In the genomic region with DNA sequence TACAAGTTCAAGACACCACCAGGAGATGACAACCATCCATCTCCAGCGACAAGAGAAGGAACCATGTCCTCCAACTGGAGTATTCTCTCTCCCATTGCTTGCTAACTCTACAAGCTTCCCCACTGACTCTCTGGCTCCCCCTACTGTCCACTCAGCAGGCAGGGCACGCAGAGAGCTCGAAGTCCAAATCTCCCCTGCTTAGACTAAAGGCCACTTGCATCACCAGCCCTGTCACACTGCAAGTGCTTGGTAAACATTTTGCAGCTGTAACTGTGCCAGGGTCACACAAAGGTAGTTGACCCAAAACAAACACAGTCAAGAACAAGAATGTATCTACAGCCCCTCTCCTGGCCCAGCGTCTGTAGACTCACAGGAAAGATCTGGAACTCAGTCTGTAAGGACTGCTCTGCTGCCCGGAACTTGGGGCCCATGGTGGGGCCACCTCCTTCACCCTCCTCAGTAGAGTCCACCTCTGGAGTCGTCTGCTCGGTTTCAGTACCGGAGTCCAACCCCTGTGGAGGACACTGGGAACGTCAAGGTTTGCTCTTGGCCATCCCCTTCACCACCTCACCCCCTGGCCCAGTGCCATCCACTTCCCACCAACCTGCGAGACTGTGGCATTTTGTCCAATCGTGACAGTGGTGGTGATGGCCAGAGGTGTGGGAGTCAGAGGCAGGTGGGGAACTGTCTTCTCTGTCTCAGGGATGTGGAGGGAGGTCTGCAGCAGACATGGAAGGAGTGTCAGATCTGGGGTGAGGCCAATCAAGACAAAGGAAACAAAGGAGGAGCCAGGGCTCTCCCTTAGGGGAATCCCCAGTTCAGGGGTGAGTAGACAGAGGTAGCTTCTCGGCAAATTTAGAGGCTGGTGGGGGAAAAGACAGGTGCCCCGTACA, we compare ENCODE assay signal across 9 mouse cellular contexts. TPM values are rescaled to one million over a fixed set of nuclear protein-coding genes. Genes with fewer than 3 reads are reported as not detected.
DNase-seq lines count a peak whose midpoint lies in the region; ATAC-seq lines count a peak whose summit lies in the region.
"Had no signal": no experiment of that assay in that cellular context is flagged by ENCODE, and none has a peak within 500 bp of the region (broad histone marks: within the 10 kb centered on the region; RNA-seq: fewer than 3 reads in every experiment).

No protein-coding gene starts in this region.

- H3K9me3 ChIP-seq in neural tube, embryonic 11.5 days (ENCODE audit: control insufficient read depth, low read length), result peaks cover 3% of the 10 kb centered on the region; the same call in 1 of the 2 replicates
- H3K9me3 ChIP-seq in neural tube, embryonic 15.5 days (replicated peaks), result peaks cover 6% of the 10 kb centered on the region; the same call in 1 of the 2 replicates
- no peaks in the 10 kb centered on the region for H3K9me3 ChIP-seq in intestine, embryonic 15.5 days
- H3K9me3 ChIP-seq in liver, embryonic 11.5 days (ENCODE audit: control insufficient read depth, low read length), result no peaks in the 10 kb centered on the region

- ATAC-seq in neural tube, embryonic 11.5 days (ENCODE audit: insufficient read depth, low FRiP score, low TSS enrichment), result no peak
- no peak for ATAC-seq in neural tube, embryonic 15.5 days (ENCODE audit: low FRiP score)
- ATAC-seq in intestine, embryonic 15.5 days, result peak; percentile 68
- peak; percentile 62 for ATAC-seq in liver, embryonic 11.5 days (replicated peaks; ENCODE audit: low FRiP score)
- no peak for ATAC-seq in activated CD4-positive, CD25-positive, alpha-beta regulatory T cell, adult 4 months

- WGBS in neural tube, embryonic 11.5 days, result 81% methylated on average over 13 of the region's 13 CpGs
- 82% methylated on average over 13 of the region's 13 CpGs for WGBS in neural tube, embryonic 15.5 days
- 74% methylated on average over 13 of the region's 13 CpGs for WGBS in intestine, embryonic 15.5 days
- whole genome bisulfite sequencing in liver, embryonic 11.5 days, result 60% methylated on average over 13 of the region's 13 CpGs

- H3K4me2 ChIP-seq in neural tube, embryonic 11.5 days (ENCODE audit: low read depth), result no peak overlapping the region
- no peak overlapping the region for H3K4me2 ChIP-seq in neural tube, embryonic 15.5 days
- H3K4me2 ChIP-seq in intestine, embryonic 15.5 days (replicated peaks), result no peak overlapping the region
- H3K4me2 ChIP-seq in liver, embryonic 11.5 days, result no peak overlapping the region

- no peak overlapping the region for H3K4me3 ChIP-seq in neural tube, embryonic 11.5 days (ENCODE audit: low read depth, low read length)
- H3K4me3 ChIP-seq in neural tube, embryonic 15.5 days (replicated peaks), result no peak overlapping the region
- H3K4me3 ChIP-seq in intestine, embryonic 15.5 days (replicated peaks), result no peak overlapping the region
- no peak overlapping the region for H3K4me3 ChIP-seq in liver, embryonic 11.5 days (ENCODE audit: low read depth, low read length)

- H3K27me3 ChIP-seq in neural tube, embryonic 11.5 days (ENCODE audit: control insufficient read depth, insufficient read depth, low read length), result no peaks in the 10 kb centered on the region
- no peaks in the 10 kb centered on the region for H3K27me3 ChIP-seq in neural tube, embryonic 15.5 days (replicated peaks)
- no peaks in the 10 kb centered on the region for H3K27me3 ChIP-seq in intestine, embryonic 15.5 days (replicated peaks)
- 0 out of 2 replicates have a peak, but pooled peaks cover 2% of the 10 kb centered on the region for H3K27me3 ChIP-seq in liver, embryonic 11.5 days (replicated peaks; ENCODE audit: control insufficient read depth, insufficient read depth, low read length)

- no peak overlapping the region for H3K9ac ChIP-seq in neural tube, embryonic 11.5 days (ENCODE audit: low read length)
- H3K9ac ChIP-seq in neural tube, embryonic 15.5 days (replicated peaks), result no peak overlapping the region
- no peak overlapping the region for H3K9ac ChIP-seq in intestine, embryonic 15.5 days
- no peak overlapping the region for H3K9ac ChIP-seq in liver, embryonic 11.5 days (ENCODE audit: low read depth, low read length)

- DNase-seq in neural tube, embryonic 11.5 days (ENCODE audit: low spot score), result peak; percentile 30
- DNase-seq in ZHBTc4 (ENCODE audit: low read depth, low spot score), result peak; percentile 60
- DNase-seq in embryo, embryonic 10 days (ENCODE audit: low spot score), result peak; percentile 45
- DNase-seq in liver, embryonic 11.5 days (ENCODE audit: low spot score), result peak; percentile 38
- peak; percentile 32 to 71 for DNase-seq in right cerebral cortex, adult 2 months (ENCODE audit: low spot score in 2 of 2)

- no peaks in the 10 kb centered on the region; the same call in 1 of the 2 replicates for H3K36me3 ChIP-seq in neural tube, embryonic 11.5 days (ENCODE audit: control insufficient read depth, insufficient read depth, low read length)
- no peaks in the 10 kb centered on the region for H3K36me3 ChIP-seq in neural tube, embryonic 15.5 days
- H3K36me3 ChIP-seq in intestine, embryonic 15.5 days, result no peaks in the 10 kb centered on the region
- no peaks in the 10 kb centered on the region for H3K36me3 ChIP-seq in liver, embryonic 11.5 days (ENCODE audit: control insufficient read depth, insufficient read depth, low read length)

- H3K27ac ChIP-seq in neural tube, embryonic 11.5 days (ENCODE audit: low read depth, low read length), result no peak overlapping the region
- no peak overlapping the region for H3K27ac ChIP-seq in neural tube, embryonic 15.5 days (replicated peaks)
- H3K27ac ChIP-seq in intestine, embryonic 15.5 days, result no peak overlapping the region
- no peak overlapping the region for H3K27ac ChIP-seq in liver, embryonic 11.5 days (ENCODE audit: low read depth, low read length)

- H3K4me1 ChIP-seq in neural tube, embryonic 11.5 days (ENCODE audit: control insufficient read depth, insufficient read depth, low read length), result no peaks in the 10 kb centered on the region
- H3K4me1 ChIP-seq in neural tube, embryonic 15.5 days, result no peaks in the 10 kb centered on the region
- no peaks in the 10 kb centered on the region for H3K4me1 ChIP-seq in intestine, embryonic 15.5 days (replicated peaks)
- H3K4me1 ChIP-seq in liver, embryonic 11.5 days (replicated peaks; ENCODE audit: control insufficient read depth, insufficient read depth, low read length), result no peaks in the 10 kb centered on the region

RNA-seq across cellular contexts. Expression of a gene that starts 10.4 kb away (rescaled TPM):
- 0.21 and 0.32 TPM in 2 replicates for polyA plus RNA-seq in neural tube, embryonic 11.5 days (2014; fragmentation: Nextera tagmentation; extraction: Ambion mirVana)
- polyA plus RNA-seq in neural tube, embryonic 15.5 days (2015; fragmentation: Nextera tagmentation; extraction: Ambion mirVana), result 1.4 and 1.8 TPM in 2 replicates
- polyA plus RNA-seq in intestine, embryonic 15.5 days (2015; fragmentation: Nextera tagmentation; extraction: Ambion mirVana), result 2.7 and 2.8 TPM in 2 replicates
- polyA plus RNA-seq in liver, embryonic 11.5 days (2014; fragmentation: Nextera tagmentation; extraction: Ambion mirVana), result 0.05 TPM in 2 replicates
- not detected for polyA plus RNA-seq in activated CD4-positive, CD25-positive, alpha-beta regulatory T cell, adult 4 months (2017; shearing (Covaris generic))

RNA-seq across cellular contexts. Expression of a gene that starts 13.8 kb away (rescaled TPM):
- polyA plus RNA-seq in neural tube, embryonic 11.5 days (2014; fragmentation: Nextera tagmentation; extraction: Ambion mirVana), result not detected in 2 replicates
- not detected in 2 replicates for polyA plus RNA-seq in neural tube, embryonic 15.5 days (2015; fragmentation: Nextera tagmentation; extraction: Ambion mirVana)
- polyA plus RNA-seq in intestine, embryonic 15.5 days (2015; fragmentation: Nextera tagmentation; extraction: Ambion mirVana), result not detected in 2 replicates
- not detected in 2 replicates for polyA plus RNA-seq in liver, embryonic 11.5 days (2014; fragmentation: Nextera tagmentation; extraction: Ambion mirVana)
- polyA plus RNA-seq in activated CD4-positive, CD25-positive, alpha-beta regulatory T cell, adult 4 months (2017; shearing (Covaris generic)), result not detected
- polyA plus RNA-seq: heart, embryonic 16.5 days had no signal

RNA-seq across cellular contexts. Expression of a gene that starts 58.4 kb away (rescaled TPM):
- 76.1 and 88.4 TPM in 2 replicates for polyA plus RNA-seq in neural tube, embryonic 11.5 days (2014; fragmentation: Nextera tagmentation; extraction: Ambion mirVana)
- polyA plus RNA-seq in neural tube, embryonic 15.5 days (2015; fragmentation: Nextera tagmentation; extraction: Ambion mirVana), result 190 and 224 TPM in 2 replicates
- polyA plus RNA-seq in intestine, embryonic 15.5 days (2015; fragmentation: Nextera tagmentation; extraction: Ambion mirVana), result 8.1 and 8.8 TPM in 2 replicates
- 1.2 and 1.3 TPM in 2 replicates for polyA plus RNA-seq in liver, embryonic 11.5 days (2014; fragmentation: Nextera tagmentation; extraction: Ambion mirVana)
- polyA plus RNA-seq in activated CD4-positive, CD25-positive, alpha-beta regulatory T cell, adult 4 months (2017; shearing (Covaris generic)), result under 1 TPM in 1 of 2 experiments, not detected in 1; 0.25 TPM

Comparison
In these comparisons a context has a peak if more than half of its experiments do, and no peak if none do; other contexts are left out.
1. ATAC-seq: peak in intestine, embryonic 15.5 days (single experiment) and liver, embryonic 11.5 days (single experiment); none in neural tube, embryonic 11.5 days (single experiment), neural tube, embryonic 15.5 days (single experiment) and activated CD4-positive, CD25-positive, alpha-beta regulatory T cell, adult 4 months (single experiment).
2. Peak in every context shown above with its lines, with median percentiles within 50 percentile points of each other: DNase-seq.